Mouse (Mus musculus): Measurements from ENCODE around the gene Ccsap. TPM values are rescaled to one million over a fixed set of nuclear protein-coding genes. Genes with fewer than 3 reads are reported as not detected.
A peak's percentile ranks its signal among the peaks of the same experiment; 100 is the strongest.

The Ccsap gene
- polyA plus RNA-seq, 1 experiment from 2014 or later = 4.8 TPM

DNA sequence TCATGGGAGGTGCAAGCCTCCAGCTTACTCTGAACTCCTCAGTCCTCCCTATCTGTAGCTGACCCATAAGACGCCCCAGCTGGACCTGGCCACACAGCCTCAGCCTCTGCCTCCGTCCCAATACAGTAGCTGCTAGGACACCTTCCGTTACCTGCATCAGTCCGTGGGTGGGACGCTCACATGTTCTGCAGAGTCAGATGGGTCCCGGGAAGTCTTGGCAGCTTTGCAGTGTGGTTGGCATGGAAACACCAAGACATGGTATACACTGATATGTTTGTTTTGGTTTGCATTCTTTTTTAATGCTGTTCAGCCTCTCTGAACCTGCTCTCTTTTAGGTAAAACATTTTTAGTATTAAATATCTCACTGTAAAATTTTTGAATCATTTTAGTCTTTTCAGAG lies 23.7 kb downstream of the Ccsap start:
- no peaks in the 10 kb centered on the region for H3K4me1 ChIP-seq (ENCODE audit: control insufficient read depth, insufficient read depth, low read depth, low read length)
- no peaks in the 10 kb centered on the region for H3K9me3 ChIP-seq (ENCODE audit: control insufficient read depth, low read length)
- 78% methylated on average over 6 of the region's 6 CpGs for WGBS
- peaks cover 34% of the 10 kb centered on the region for H3K36me3 ChIP-seq (ENCODE audit: control insufficient read depth, insufficient read depth, low read length)
- H3K4me3 ChIP-seq (ENCODE audit: low read length) = no peak overlapping the region
- H3K27me3 ChIP-seq (replicated peaks; ENCODE audit: control insufficient read depth, insufficient read depth, low read length) = no peaks in the 10 kb centered on the region
- no peak overlapping the region for H3K4me2 ChIP-seq (ENCODE audit: low read length)
- no peak overlapping the region for H3K9ac ChIP-seq (ENCODE audit: low read depth, low read length)
- ATAC-seq = peak; percentile 17; the same call in 1 of the 2 replicates
- H3K27ac ChIP-seq (ENCODE audit: low read depth, low read length) = no peak overlapping the region

DNA sequence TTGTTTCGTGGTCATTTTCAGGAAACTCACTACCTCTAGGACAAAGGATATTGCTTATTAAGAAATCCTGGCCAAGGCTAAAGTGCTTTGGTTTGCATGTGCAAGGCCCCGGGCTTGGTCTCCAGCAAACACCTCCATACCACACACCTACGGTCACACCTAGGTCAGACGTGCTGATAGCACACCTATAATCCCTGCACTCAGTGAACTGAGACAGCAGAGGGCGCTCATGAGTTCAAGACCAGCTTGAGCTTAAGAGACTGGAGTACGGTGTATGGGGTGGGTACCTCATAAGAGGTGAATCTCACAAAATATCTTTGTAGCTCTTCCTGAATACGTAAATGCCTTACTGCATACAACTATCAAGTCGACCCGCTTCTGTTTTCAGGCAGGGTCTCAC lies 24.6 kb downstream of the Ccsap start:
- Histone ChIP-seq H3K9me3 (ENCODE audit: control insufficient read depth, low read length) (no peaks in the 10 kb centered on the region), H3K27me3 (replicated peaks; ENCODE audit: control insufficient read depth, insufficient read depth, low read length) (no peaks in the 10 kb centered on the region), H3K4me1 (ENCODE audit: control insufficient read depth, insufficient read depth, low read depth, low read length) (no peaks in the 10 kb centered on the region), H3K4me3 (ENCODE audit: low read length) (no peak overlapping the region), H3K27ac (ENCODE audit: low read depth, low read length) (no peak overlapping the region), H3K36me3 (ENCODE audit: control insufficient read depth, insufficient read depth, low read length) (peaks cover 39% of the 10 kb centered on the region), H3K9ac (ENCODE audit: low read depth, low read length) (no peak overlapping the region), H3K4me2 (ENCODE audit: low read length) (no peak overlapping the region)
- 57% methylated on average over 9 of the region's 9 CpGs for WGBS
- ATAC-seq = peak; percentile 72; the same call in 1 of the 2 replicates

DNA sequence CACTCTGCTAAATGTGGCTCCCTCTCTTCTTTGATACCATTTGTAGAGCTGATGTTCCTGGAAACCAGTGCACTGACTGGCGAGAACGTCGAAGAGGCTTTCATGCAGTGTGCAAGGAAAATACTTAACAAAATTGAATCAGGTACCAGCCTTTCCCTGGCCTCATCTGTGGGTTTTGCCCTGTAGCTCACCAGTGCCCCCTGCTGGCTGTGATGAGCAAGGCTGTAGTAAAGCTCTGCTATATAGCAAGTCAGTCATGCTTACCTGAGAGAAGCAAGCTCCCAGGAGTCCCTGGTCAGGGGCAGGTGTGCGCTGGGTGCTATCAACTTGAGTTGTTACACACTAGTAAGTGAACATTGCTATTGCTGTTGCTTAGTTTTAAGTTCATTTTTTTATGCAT lies 27.3 kb downstream of the Ccsap start:
- H3K27me3 ChIP-seq (replicated peaks; ENCODE audit: control insufficient read depth, insufficient read depth, low read length) = no peaks in the 10 kb centered on the region
- H3K36me3 ChIP-seq (ENCODE audit: control insufficient read depth, insufficient read depth, low read length) = peaks cover 56% of the 10 kb centered on the region
- H3K4me2 ChIP-seq (ENCODE audit: low read length) = no peak overlapping the region
- no peak overlapping the region for H3K27ac ChIP-seq (ENCODE audit: low read depth, low read length)
- no peak overlapping the region for H3K4me3 ChIP-seq (ENCODE audit: low read length)
- 98% methylated on average over 4 of the region's 4 CpGs for WGBS
- H3K4me1 ChIP-seq (ENCODE audit: control insufficient read depth, insufficient read depth, low read depth, low read length) = no peaks in the 10 kb centered on the region
- no peak overlapping the region for H3K9ac ChIP-seq (ENCODE audit: low read depth, low read length)
- H3K9me3 ChIP-seq (ENCODE audit: control insufficient read depth, low read length) = no peaks in the 10 kb centered on the region
- no peak for ATAC-seq

DNA sequence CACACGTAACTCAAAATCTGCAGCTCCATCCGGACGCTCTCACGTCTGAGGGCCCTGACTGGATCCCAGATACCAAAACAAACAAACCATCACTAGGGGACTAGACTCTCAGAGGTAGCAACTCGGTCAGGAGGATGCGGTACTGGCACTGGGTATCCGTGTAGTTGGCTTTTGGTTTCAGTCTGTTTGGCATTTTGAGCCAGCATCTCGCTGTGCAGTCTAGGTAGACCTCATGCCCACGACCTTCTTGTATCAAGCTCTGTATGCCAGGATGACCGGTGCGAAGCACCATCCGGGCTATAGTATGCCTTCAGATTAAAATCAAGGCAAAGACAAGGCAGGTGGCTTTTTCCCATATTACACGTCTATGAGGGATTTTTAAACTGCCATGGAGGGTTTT lies 32.5 kb downstream of the Ccsap start:
- WGBS = 95% methylated on average over 13 of the region's 13 CpGs
- peaks cover 34% of the 10 kb centered on the region for H3K36me3 ChIP-seq (ENCODE audit: control insufficient read depth, insufficient read depth, low read length)
- no peak for ATAC-seq

DNA sequence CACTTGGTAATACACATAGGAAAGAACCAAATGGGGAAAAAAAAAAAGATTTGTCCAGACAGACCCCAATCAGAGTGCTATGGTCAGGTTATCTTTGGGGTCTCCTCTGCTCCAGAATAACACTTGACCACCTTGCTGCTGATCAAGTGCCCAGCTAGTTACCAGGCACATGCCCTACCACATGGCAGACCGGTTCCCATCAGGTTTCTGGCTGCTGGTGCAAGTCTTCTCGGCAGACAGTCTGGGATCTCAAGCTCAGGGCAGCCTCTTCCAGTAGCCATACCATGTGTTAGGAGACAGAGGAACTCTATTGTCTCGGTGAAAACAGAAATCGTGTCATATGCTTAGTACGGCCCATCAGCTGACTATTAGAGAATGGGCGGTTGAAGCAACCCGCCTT lies 33.3 kb downstream of the Ccsap start:
- Histone ChIP-seq H3K36me3 (ENCODE audit: control insufficient read depth, insufficient read depth, low read length) (peaks cover 30% of the 10 kb centered on the region), H3K27me3 (replicated peaks; ENCODE audit: control insufficient read depth, insufficient read depth, low read length) (no peaks in the 10 kb centered on the region), H3K27ac (ENCODE audit: low read depth, low read length) (no peak overlapping the region), H3K4me1 (ENCODE audit: control insufficient read depth, insufficient read depth, low read depth, low read length) (no peaks in the 10 kb centered on the region), H3K4me2 (ENCODE audit: low read length) (no peak overlapping the region), H3K9ac (ENCODE audit: low read depth, low read length) (no peak overlapping the region), H3K4me3 (ENCODE audit: low read length) (no peak overlapping the region), H3K9me3 (ENCODE audit: control insufficient read depth, low read length) (no peaks in the 10 kb centered on the region)
- WGBS = 88% methylated on average over 7 of the region's 7 CpGs
- no peak for ATAC-seq

More for the DNA sequence above, 32.5 kb downstream of the Ccsap start:
- Histone ChIP-seq H3K4me2 (ENCODE audit: low read length) (no peak overlapping the region), H3K4me3 (ENCODE audit: low read length) (no peak overlapping the region), H3K27me3 (replicated peaks; ENCODE audit: control insufficient read depth, insufficient read depth, low read length) (no peaks in the 10 kb centered on the region), H3K27ac (ENCODE audit: low read depth, low read length) (no peak overlapping the region), H3K9me3 (ENCODE audit: control insufficient read depth, low read length) (no peaks in the 10 kb centered on the region), H3K9ac (ENCODE audit: low read depth, low read length) (no peak overlapping the region), H3K4me1 (ENCODE audit: control insufficient read depth, insufficient read depth, low read depth, low read length) (no peaks in the 10 kb centered on the region)

DNA sequence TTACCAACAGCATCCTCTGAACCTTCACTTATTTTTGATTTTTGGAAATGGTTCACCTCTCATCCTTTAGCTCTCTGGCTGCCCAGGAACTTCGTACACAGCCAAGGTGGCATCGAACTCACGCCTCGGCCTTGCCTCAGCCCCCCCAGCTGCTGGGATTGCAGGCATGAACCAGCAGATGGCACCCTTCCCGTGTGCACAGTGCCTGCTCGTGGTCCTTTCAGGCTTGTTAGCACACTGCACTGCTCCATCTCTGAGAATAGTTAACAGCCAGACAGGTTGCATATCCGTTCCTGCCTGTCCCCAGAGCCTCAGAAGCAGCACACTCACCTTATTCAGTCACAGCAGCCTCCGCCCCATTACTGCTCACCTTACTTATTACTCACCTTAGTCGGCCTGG lies 34.0 kb downstream of the Ccsap start:
- ATAC-seq = peak; percentile 63; the same call in 1 of the 2 replicates
- 59% methylated on average over 9 of the region's 9 CpGs for WGBS
- no peak overlapping the region for H3K4me2 ChIP-seq (ENCODE audit: low read length)
- no peaks in the 10 kb centered on the region for H3K27me3 ChIP-seq (replicated peaks; ENCODE audit: control insufficient read depth, insufficient read depth, low read length)
- no peak overlapping the region for H3K9ac ChIP-seq (ENCODE audit: low read depth, low read length)
- no peaks in the 10 kb centered on the region for H3K9me3 ChIP-seq (ENCODE audit: control insufficient read depth, low read length)
- no peak overlapping the region for H3K27ac ChIP-seq (ENCODE audit: low read depth, low read length)
- no peak overlapping the region for H3K4me3 ChIP-seq (ENCODE audit: low read length)
- peaks cover 30% of the 10 kb centered on the region for H3K36me3 ChIP-seq (ENCODE audit: control insufficient read depth, insufficient read depth, low read length)
- H3K4me1 ChIP-seq (ENCODE audit: control insufficient read depth, insufficient read depth, low read depth, low read length) = no peaks in the 10 kb centered on the region

DNA sequence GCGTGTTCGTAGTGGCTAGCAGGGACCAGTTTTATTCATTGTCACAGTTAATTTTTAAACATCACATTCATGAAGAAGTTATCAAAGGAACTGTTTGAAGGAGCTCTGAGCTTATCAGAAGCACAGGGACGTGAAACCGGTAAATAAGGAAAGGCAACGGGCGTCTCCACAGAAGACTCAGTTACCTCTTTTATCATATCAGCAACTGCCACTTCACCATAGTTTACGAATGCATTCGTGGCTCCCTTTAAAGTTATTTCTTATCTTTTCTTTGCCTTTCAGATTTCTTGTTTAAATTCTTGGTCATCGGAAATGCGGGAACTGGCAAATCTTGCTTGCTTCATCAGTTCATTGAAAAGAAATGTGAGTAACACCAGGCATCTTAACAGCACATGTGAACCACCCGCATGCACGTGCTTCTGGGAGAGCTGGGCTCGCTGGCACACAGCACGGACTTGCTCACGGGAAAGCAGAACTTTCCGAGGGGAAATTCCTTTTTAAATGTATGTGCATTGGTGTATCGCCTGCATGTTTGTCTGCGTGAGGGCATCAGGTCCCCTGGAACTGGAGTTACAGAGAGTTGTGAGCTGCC lies 36.4 kb downstream of the Ccsap start:
- Histone ChIP-seq H3K9me3 (ENCODE audit: control insufficient read depth, low read length) (no peaks in the 10 kb centered on the region), H3K4me1 (ENCODE audit: control insufficient read depth, insufficient read depth, low read depth, low read length) (no peaks in the 10 kb centered on the region), H3K9ac (ENCODE audit: low read depth, low read length) (no peak overlapping the region), H3K27ac (ENCODE audit: low read depth, low read length) (no peak overlapping the region), H3K4me2 (ENCODE audit: low read length) (no peak overlapping the region), H3K4me3 (ENCODE audit: low read length) (no peak overlapping the region), H3K27me3 (replicated peaks; ENCODE audit: control insufficient read depth, insufficient read depth, low read length) (no peaks in the 10 kb centered on the region), H3K36me3 (ENCODE audit: control insufficient read depth, insufficient read depth, low read length) (peaks cover 14% of the 10 kb centered on the region)
- no peak for ATAC-seq
- 92% methylated on average over 18 of the region's 18 CpGs for WGBS

DNA sequence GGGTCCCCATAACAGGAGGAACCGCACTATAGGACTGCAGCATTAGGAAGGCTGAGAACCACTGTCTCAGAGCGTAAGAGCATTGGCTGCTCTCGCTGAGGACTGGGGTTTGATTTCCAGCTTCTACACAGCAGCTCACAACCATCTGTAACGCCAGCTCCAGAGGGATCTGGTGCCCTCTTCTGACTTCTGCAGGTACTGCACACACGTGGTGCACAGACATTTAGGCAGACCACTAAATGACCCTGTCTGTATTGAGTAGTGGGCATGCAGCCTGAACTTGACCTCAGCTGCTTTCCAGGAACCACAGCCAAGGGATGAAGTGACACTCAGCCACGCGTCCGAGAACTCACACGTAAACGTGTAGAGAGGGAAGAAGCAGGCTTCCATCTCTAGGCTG lies 36.9 kb downstream of the Ccsap start:
- Histone ChIP-seq H3K4me2 (ENCODE audit: low read length) (no peak overlapping the region), H3K4me1 (ENCODE audit: control insufficient read depth, insufficient read depth, low read depth, low read length) (no peaks in the 10 kb centered on the region), H3K9me3 (ENCODE audit: control insufficient read depth, low read length) (no peaks in the 10 kb centered on the region), H3K27ac (ENCODE audit: low read depth, low read length) (no peak overlapping the region), H3K36me3 (ENCODE audit: control insufficient read depth, insufficient read depth, low read length) (peaks cover 11% of the 10 kb centered on the region), H3K27me3 (replicated peaks; ENCODE audit: control insufficient read depth, insufficient read depth, low read length) (no peaks in the 10 kb centered on the region), H3K4me3 (ENCODE audit: low read length) (no peak overlapping the region), H3K9ac (ENCODE audit: low read depth, low read length) (no peak overlapping the region)
- ATAC-seq = no peak
- 96% methylated on average over 10 of the region's 10 CpGs for WGBS

DNA sequence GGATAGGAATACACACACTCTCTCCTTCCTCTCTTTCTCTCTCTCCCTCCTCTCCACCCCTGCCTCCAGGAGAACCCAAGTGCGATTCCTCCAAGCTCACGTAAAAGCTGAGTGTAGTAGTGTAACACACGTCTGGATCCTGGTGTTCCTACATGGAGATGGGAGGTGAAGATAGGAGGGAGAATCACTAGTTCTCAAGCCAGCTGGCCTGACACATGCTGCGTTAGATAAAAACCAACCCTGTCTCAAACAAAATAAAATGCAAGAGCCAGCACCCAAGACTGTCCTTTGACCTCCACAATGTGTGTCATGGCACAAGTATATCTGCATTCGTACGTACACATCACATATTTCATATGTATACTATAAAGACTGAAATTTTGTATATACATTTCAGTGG lies 39.2 kb downstream of the Ccsap start:
- Histone ChIP-seq H3K9me3 (ENCODE audit: control insufficient read depth, low read length) (no peaks in the 10 kb centered on the region), H3K27ac (ENCODE audit: low read depth, low read length) (no peak overlapping the region), H3K4me3 (ENCODE audit: low read length) (no peak overlapping the region), H3K9ac (ENCODE audit: low read depth, low read length) (no peak overlapping the region), H3K36me3 (ENCODE audit: control insufficient read depth, insufficient read depth, low read length) (peaks cover 7% of the 10 kb centered on the region), H3K27me3 (replicated peaks; ENCODE audit: control insufficient read depth, insufficient read depth, low read length) (no peaks in the 10 kb centered on the region), H3K4me2 (ENCODE audit: low read length) (no peak overlapping the region), H3K4me1 (ENCODE audit: control insufficient read depth, insufficient read depth, low read depth, low read length) (no peaks in the 10 kb centered on the region)
- 94% methylated on average over 6 of the region's 6 CpGs for WGBS
- ATAC-seq = no peak
